Mouse (Mus musculus) stomach, postnatal 0 days (tissue): ENCODE measurements around the gene Vps51.

Experiments used
- CTCF ChIP-seq: IDR thresholded peaks from 2 replicates; pipeline ENCODE4 v1.5.1; 2016; ENCODE audit warnings: antibody characterized with exemption, low read depth, mild to moderate bottlenecking, moderate library complexity
- EP300 ChIP-seq: optimal IDR thresholded peaks from 2 replicates; pipeline ENCODE3; 2016; ENCODE audit warnings: antibody characterized with exemption

GRCm38 (mm10) chr19:6040002-6040401, 37.0 kb downstream of the Vps51 start:
- peak; percentile 35 for TF ChIP-seq CTCF
- TF ChIP-seq EP300, result no peak
